Mouse (Mus musculus): Measurements from ENCODE around the gene Troap. TPM values are rescaled to one million over a fixed set of nuclear protein-coding genes. Genes with fewer than 3 reads are reported as not detected.
A peak's percentile ranks its signal among the peaks of the same experiment; 100 is the strongest.
"Not testable (repeated sequence)": the region's sequence is repeated elsewhere in the genome, so short reads cannot be mapped to it uniquely, and the experiment has no call there.

Gene Troap
- polyA plus RNA-seq, 1 experiment from 2014 or later, result 50.2 TPM

- H3K36me3 ChIP-seq, result no peaks in the 10 kb centered on the region
- 35% methylated on average over 13 of the region's 13 CpGs for WGBS
- peak; percentile 58 for DNase-seq (ENCODE audit: low spot score)
- H3K27ac ChIP-seq (replicated peaks), result no peak overlapping the region
- H3K4me1 ChIP-seq, result peaks cover 19% of the 10 kb centered on the region
- H3K4me3 ChIP-seq, result no peak overlapping the region
- H3K9me3 ChIP-seq (replicated peaks), result no peaks in the 10 kb centered on the region
- H3K27me3 ChIP-seq (ENCODE audit: low read depth, poor library complexity, severe bottlenecking), result peaks cover 58% of the 10 kb centered on the region
Measured at GRCm38 (mm10) chr15:99049473-99050253, 24.7 kb upstream of the Troap start.

DNA sequence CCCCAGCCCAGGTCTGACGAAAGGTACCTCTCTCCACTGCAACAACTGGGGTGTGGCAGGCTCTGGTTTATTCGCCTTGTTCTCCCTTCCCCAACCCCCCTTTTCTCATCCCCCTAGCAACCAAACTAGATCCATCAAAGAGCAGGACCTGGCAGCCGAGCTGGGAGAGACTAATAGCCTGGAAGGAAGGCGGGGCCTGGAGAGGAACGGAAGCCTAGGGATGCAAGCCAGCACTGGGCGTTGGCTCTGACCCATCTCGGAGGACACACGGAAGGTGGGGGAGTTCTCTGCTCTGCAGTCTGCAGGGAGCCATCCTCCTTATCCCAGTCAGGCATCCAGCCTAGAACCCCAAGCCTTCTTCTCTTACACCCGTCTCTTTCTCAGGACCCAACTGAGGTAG, 21.0 kb upstream of the Troap start:
- no peaks in the 10 kb centered on the region for H3K36me3 ChIP-seq
- DNase-seq (ENCODE audit: low spot score), result no peak
- peaks cover 43% of the 10 kb centered on the region for H3K4me1 ChIP-seq
- H3K9me3 ChIP-seq (replicated peaks), result no peaks in the 10 kb centered on the region
- H3K27ac ChIP-seq (replicated peaks), result no peak overlapping the region
- 7% methylated on average over 9 of the region's 9 CpGs for WGBS
- peaks cover 86% of the 10 kb centered on the region for H3K27me3 ChIP-seq (ENCODE audit: low read depth, poor library complexity, severe bottlenecking)
- H3K4me3 ChIP-seq, result no peak overlapping the region

GRCm38 (mm10) chr15:99055040-99055439, 19.3 kb upstream of the Troap start, which contains the start of gene Prph:
Gene Prph (plus strand): TSS chr15:99055174.
- no peak within 1 kb of the TSS for H3K27ac ChIP-seq (replicated peaks)
- WGBS, result 2% methylated on average over 30 of the region's 30 CpGs
- peaks cover 100% of the 10 kb centered on the region for H3K27me3 ChIP-seq (ENCODE audit: low read depth, poor library complexity, severe bottlenecking)
- H3K36me3 ChIP-seq, result no peaks in the 10 kb centered on the region
- H3K9me3 ChIP-seq (replicated peaks), result no peaks in the 10 kb centered on the region
- DNase-seq (ENCODE audit: low spot score), result no peak
- H3K4me1 ChIP-seq, result peaks cover 43% of the 10 kb centered on the region
- peak within 1 kb of the TSS; percentile 54 for H3K4me3 ChIP-seq

- H3K4me1 ChIP-seq, result peaks cover 43% of the 10 kb centered on the region
- H3K4me3 ChIP-seq, result peak overlapping the region; percentile 54
- no peak overlapping the region for H3K27ac ChIP-seq (replicated peaks)
- peak; percentile 57 for DNase-seq (ENCODE audit: low spot score)
- H3K27me3 ChIP-seq (ENCODE audit: low read depth, poor library complexity, severe bottlenecking), result peaks cover 100% of the 10 kb centered on the region
- H3K9me3 ChIP-seq (replicated peaks), result no peaks in the 10 kb centered on the region
- WGBS, result under 1% methylated on average over 37 of the region's 37 CpGs
- no peaks in the 10 kb centered on the region for H3K36me3 ChIP-seq
Measured at GRCm38 (mm10) chr15:99055511-99055961, 18.8 kb upstream of the Troap start.

DNA sequence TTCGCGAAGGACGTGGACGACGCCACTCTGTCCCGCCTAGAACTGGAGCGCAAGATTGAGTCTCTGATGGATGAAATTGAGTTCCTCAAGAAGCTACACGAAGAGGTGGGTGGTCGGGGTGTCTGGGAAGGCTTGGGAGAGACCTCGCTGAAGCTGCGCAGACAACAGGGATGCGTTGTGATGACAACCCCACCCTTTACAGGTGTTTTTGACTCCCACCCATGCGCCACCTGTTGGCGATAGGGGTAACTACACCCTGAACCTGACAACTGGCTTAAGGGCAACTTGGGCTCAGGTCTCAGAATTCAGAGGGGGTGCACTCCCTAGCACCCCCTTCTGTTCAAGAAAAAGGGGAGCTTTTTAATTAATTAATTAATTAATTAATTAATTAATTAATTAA, 18.0 kb upstream of the Troap start:
- no peak for DNase-seq (ENCODE audit: low spot score)
- no peaks in the 10 kb centered on the region for H3K9me3 ChIP-seq (replicated peaks)
- no peak overlapping the region for H3K27ac ChIP-seq (replicated peaks)
- H3K36me3 ChIP-seq, result no peaks in the 10 kb centered on the region
- H3K4me1 ChIP-seq, result peaks cover 43% of the 10 kb centered on the region
- peaks cover 96% of the 10 kb centered on the region for H3K27me3 ChIP-seq (ENCODE audit: low read depth, poor library complexity, severe bottlenecking)
- 5% methylated on average over 14 of the region's 14 CpGs for WGBS
- H3K4me3 ChIP-seq, result peak overlapping the region; percentile 54

DNA sequence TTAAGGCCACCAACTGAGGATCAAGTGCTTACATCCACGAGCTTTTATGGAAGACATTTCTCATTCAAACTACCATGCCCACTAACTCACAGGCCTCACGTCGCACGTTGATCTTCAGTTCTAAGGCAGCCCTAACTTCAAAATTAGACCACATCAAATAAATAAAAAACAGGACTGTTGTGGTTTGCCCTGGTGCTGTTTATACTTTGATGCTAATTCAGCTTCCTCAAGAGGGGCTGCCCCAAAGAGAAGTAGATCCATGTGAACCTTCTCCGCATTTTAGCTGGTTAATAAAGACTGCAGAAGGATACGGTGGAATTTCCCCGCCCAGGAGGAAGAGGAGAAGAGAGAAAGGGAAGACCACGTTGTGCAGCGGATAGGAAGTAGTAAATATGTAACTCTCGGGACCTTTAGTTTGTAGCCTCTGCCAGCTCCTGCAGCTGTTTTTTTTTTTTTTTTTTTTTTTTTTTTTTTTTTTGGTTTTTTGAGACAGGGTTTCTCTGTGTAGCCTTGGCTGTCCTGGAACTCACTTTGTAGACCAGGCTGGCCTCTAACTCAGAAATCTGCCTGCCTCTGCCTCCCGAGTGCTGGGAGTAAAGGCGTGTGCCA, 8.7 kb upstream of the Troap start:
- Histone ChIP-seq H3K4me1 (no peaks in the 10 kb centered on the region), H3K9me3 (replicated peaks) (no peaks in the 10 kb centered on the region), H3K4me3 (no peak overlapping the region), H3K27ac (replicated peaks) (no peak overlapping the region), H3K36me3 (no peaks in the 10 kb centered on the region), H3K27me3 (ENCODE audit: low read depth, poor library complexity, severe bottlenecking) (peaks cover 11% of the 10 kb centered on the region; the same call in 1 of the 2 replicates)
- no peak for DNase-seq (ENCODE audit: low spot score)
- WGBS, result 88% methylated on average over 12 of the region's 12 CpGs

GRCm38 (mm10) chr15:99071988-99072387, 2.4 kb upstream of the Troap start:
- DNase-seq (ENCODE audit: low spot score), result no peak
- Histone ChIP-seq H3K9me3 (replicated peaks) (no peaks in the 10 kb centered on the region), H3K27me3 (ENCODE audit: low read depth, poor library complexity, severe bottlenecking) (no peaks in the 10 kb centered on the region; the same call in 1 of the 2 replicates), H3K4me3 (no peak overlapping the region), H3K27ac (replicated peaks) (no peak overlapping the region), H3K36me3 (peaks cover 6% of the 10 kb centered on the region), H3K4me1 (peaks cover 24% of the 10 kb centered on the region)
- WGBS, result 82% methylated on average over 1 of the region's 1 CpGs

DNA sequence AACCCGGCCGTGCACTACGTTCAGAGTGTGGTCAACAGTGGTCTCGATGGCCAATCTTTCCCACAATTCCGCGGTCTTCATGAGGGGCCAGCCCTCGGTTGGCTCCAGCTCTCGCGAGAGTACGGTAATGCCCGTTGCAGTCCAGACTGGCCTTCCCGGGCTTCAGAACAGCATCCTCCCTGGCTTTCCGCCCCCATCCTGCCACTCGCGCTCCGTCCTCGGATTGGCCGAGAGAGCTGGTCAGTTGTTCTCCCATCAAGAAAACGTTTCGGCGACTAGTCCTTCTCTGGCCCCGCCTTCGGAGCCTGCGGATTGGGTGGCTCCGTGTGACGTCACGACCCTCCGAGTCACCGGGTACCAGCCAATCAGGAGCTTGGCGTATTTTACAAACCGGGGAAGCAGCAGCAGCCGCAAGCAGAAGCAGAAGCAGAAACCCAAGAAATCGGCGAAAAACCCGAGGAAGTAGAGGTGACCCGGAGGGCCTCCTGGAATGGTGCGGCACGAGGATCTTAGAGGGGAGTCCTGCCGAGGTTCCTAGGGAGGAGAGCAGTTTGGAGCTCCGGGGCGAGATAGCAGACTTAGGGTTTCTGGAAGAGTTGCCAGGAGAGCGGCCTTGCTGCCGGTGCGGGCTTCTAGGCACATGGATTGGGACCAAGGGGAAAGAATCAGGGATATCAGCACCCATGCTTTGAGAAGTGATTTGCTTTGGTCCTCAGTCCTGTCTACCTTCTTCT, 392 bp downstream of the Troap start:
- Histone ChIP-seq H3K36me3 (peaks cover 34% of the 10 kb centered on the region), H3K27me3 (ENCODE audit: low read depth, poor library complexity, severe bottlenecking) (no peaks in the 10 kb centered on the region), H3K4me1 (peaks cover 41% of the 10 kb centered on the region), H3K4me3 (peak overlapping the region; percentile 74), H3K9me3 (replicated peaks) (no peaks in the 10 kb centered on the region), H3K27ac (replicated peaks) (peak overlapping the region; percentile 95)
- peak; percentile 99 for DNase-seq (ENCODE audit: low spot score)
- WGBS, result under 1% methylated on average over 44 of the region's 44 CpGs

GRCm38 (mm10) chr15:99076011-99076410, 1.6 kb downstream of the Troap start:
- H3K36me3 ChIP-seq, result peaks cover 46% of the 10 kb centered on the region
- H3K27ac ChIP-seq (replicated peaks); H3K9me3 ChIP-seq (replicated peaks); DNase-seq (ENCODE audit: low spot score); H3K27me3 ChIP-seq (ENCODE audit: low read depth, poor library complexity, severe bottlenecking): not testable (repeated sequence)
- H3K4me3 ChIP-seq, result peak overlapping the region; percentile 74
- H3K4me1 ChIP-seq, result peaks cover 41% of the 10 kb centered on the region
- 95% methylated on average over 3 of the region's 3 CpGs for WGBS

- H3K4me3 ChIP-seq, result no peak overlapping the region
Measured at GRCm38 (mm10) chr15:99078181-99078910, 4.0 kb downstream of the Troap start.

DNA sequence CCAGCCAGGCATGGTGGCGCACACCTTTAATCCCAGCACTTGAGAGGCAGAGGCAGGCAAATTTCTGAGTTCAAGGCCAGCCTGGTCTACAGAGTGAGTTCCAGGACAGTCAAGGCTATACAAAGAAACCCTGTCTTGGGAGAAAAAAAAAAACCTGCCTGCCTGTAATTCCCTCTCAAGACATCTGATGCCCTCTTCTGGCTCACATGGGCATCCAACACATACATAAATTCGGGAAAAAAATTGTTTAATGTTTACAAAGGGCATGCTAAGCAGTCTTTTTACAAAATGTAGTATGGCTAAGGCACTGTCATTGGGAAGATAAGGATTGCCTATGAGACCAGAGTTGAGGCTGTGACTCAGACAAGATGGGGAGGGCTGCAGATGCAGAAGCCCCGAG, 5.4 kb downstream of the Troap start:
- H3K4me1 ChIP-seq, result peaks cover 45% of the 10 kb centered on the region
- no peaks in the 10 kb centered on the region for H3K9me3 ChIP-seq (replicated peaks)
- H3K36me3 ChIP-seq, result peaks cover 74% of the 10 kb centered on the region
- peaks cover 30% of the 10 kb centered on the region for H3K27me3 ChIP-seq (ENCODE audit: low read depth, poor library complexity, severe bottlenecking)
- DNase-seq (ENCODE audit: low spot score), result no peak
- 83% methylated on average over 3 of the region's 3 CpGs for WGBS
- H3K27ac ChIP-seq (replicated peaks), result no peak overlapping the region
- H3K4me3 ChIP-seq, result no peak overlapping the region

More at GRCm38 (mm10) chr15:99078181-99078910, 4.0 kb downstream of the Troap start:
- Histone ChIP-seq H3K4me1 (peaks cover 41% of the 10 kb centered on the region), H3K27me3 (ENCODE audit: low read depth, poor library complexity, severe bottlenecking) (peaks cover 15% of the 10 kb centered on the region), H3K9me3 (replicated peaks) (no peaks in the 10 kb centered on the region), H3K36me3 (peaks cover 69% of the 10 kb centered on the region), H3K27ac (replicated peaks) (no peak overlapping the region)
- WGBS, result 87% methylated on average over 14 of the region's 15 CpGs
- no peak for DNase-seq (ENCODE audit: low spot score)

- peaks cover 65% of the 10 kb centered on the region for H3K36me3 ChIP-seq
- 95% methylated on average over 12 of the region's 12 CpGs for WGBS
- no peak overlapping the region; the same call in 1 of the 2 replicates for H3K27ac ChIP-seq (replicated peaks)
- H3K4me3 ChIP-seq, result no peak overlapping the region
- H3K9me3 ChIP-seq (replicated peaks), result no peaks in the 10 kb centered on the region
- peaks cover 27% of the 10 kb centered on the region for H3K4me1 ChIP-seq
- no peak for DNase-seq (ENCODE audit: low spot score)
- peaks cover 55% of the 10 kb centered on the region for H3K27me3 ChIP-seq (ENCODE audit: low read depth, poor library complexity, severe bottlenecking)
Measured at GRCm38 (mm10) chr15:99082322-99082721, 7.9 kb downstream of the Troap start.

Data from midbrain, embryonic 10.5 days (tissue).